Mouse (Mus musculus) heart, embryonic 15.5 days (tissue): ENCODE data around the gene Il17rd. TPM values are rescaled to one million over a fixed set of nuclear protein-coding genes. Genes with fewer than 3 reads are reported as not detected.

Experiments used
- ATAC-seq: fragments of 200-750 bp; cut with Nextera tagmentation; replicated peaks from 2 replicates; pipeline ENCODE4 v1.8.0; 2017; ENCODE audit warnings: low read depth, moderate TSS enrichment; ENCODE audit not compliant: insufficient number of reproducible peaks, insufficient read depth, low FRiP score
- H3K27ac ChIP-seq: fragments of 300-500 bp; sonication (generic); 2 replicates; pipeline ENCODE4 v1.5.1; 2015; ENCODE audit warnings: mild to moderate bottlenecking, inconsistent platforms
- H3K27me3 ChIP-seq: fragments of 300-500 bp; sonication (generic); 2 replicates; pipeline ENCODE4 v1.6.1; 2015; ENCODE audit warnings: inconsistent platforms
- H3K36me3 ChIP-seq: fragments of 300-500 bp; sonication (generic); 2 replicates; pipeline ENCODE4 v1.6.1; 2015; ENCODE audit warnings: mild to moderate bottlenecking, inconsistent platforms
- H3K4me1 ChIP-seq: fragments of 300-500 bp; sonication (generic); replicated peaks from 2 replicates; pipeline ENCODE4 v1.6.1; 2015; ENCODE audit warnings: inconsistent platforms
- H3K4me2 ChIP-seq: fragments of 300-500 bp; sonication (generic); 2 replicates; pipeline ENCODE4 v1.6.1; 2015; ENCODE audit warnings: inconsistent platforms, mild to moderate bottlenecking, moderate library complexity
- H3K4me3 ChIP-seq: fragments of 300-500 bp; sonication (generic); 2 replicates; pipeline ENCODE4 v1.5.1; 2015; ENCODE audit warnings: mild to moderate bottlenecking, inconsistent platforms
- H3K9ac ChIP-seq: fragments of 300-500 bp; sonication (generic); 2 replicates; pipeline ENCODE4 v1.6.1; 2015; ENCODE audit warnings: mild to moderate bottlenecking, inconsistent platforms
- H3K9me3 ChIP-seq: fragments of 300-500 bp; sonication (generic); replicated peaks from 2 replicates; pipeline ENCODE4 v1.6.1; 2016; ENCODE audit warnings: inconsistent platforms
- WGBS: fragments of 180-500 bp; shearing (Covaris S2); methylation state at CpG from one replicate; pipeline ENCODE4 v1.1.7; 2015; ENCODE audit warnings: mixed read lengths; 5-methylcytosine and 5-hydroxymethylcytosine counted together
- polyA plus RNA-seq: library from polyadenylated mRNA; unstranded; fragments of >200 nt; fragmentation: Nextera tagmentation; extraction: Ambion mirVana; gene quantifications from 2 replicates; pipeline ENCODE4 v1.2.1, GENCODE M21; 2015

The Il17rd gene
- polyA plus RNA-seq, 1 experiment from 2014 or later = 1.1 TPM

- H3K9ac ChIP-seq = no peak overlapping the region
- no peaks in the 10 kb centered on the region for H3K36me3 ChIP-seq
- H3K27me3 ChIP-seq = no peaks in the 10 kb centered on the region
- WGBS = 47% methylated on average over 3 of the region's 3 CpGs
- H3K4me1 ChIP-seq = peaks cover 63% of the 10 kb centered on the region
- H3K4me3 ChIP-seq = no peak overlapping the region
- no peak overlapping the region for H3K4me2 ChIP-seq
- peak overlapping the region; percentile 18; the same call in 1 of the 2 replicates for H3K27ac ChIP-seq
- ATAC-seq = no peak
- H3K9me3 ChIP-seq = no peaks in the 10 kb centered on the region
Observed at GRCm38 (mm10) chr14:27070128-27070527, 31.4 kb downstream of the Il17rd start.

DNA sequence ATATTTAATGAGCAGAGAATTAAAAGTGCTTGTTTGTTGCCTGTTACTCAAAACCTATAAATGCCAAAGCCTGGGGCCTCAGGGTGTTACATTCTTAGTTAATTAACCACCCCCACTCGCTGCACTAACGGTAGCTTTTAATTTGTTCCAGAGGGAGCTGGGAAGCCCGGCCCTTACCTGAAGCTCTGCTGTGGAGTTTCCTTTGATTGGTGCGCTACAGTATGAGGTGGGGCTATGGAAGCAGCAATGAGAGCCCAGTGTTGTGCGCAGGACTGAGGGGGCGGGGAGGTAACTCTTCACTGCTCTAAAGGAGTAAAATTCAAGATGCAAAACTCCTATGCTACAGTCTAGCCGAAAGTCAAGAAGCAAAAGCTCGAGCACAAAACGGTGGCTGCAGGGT lies 32.0 kb downstream of the Il17rd start:
- no peaks in the 10 kb centered on the region for H3K36me3 ChIP-seq
- no peak for ATAC-seq
- WGBS = 39% methylated on average over 9 of the region's 9 CpGs
- no peaks in the 10 kb centered on the region for H3K9me3 ChIP-seq
- no peak overlapping the region for H3K4me2 ChIP-seq
- H3K4me3 ChIP-seq = no peak overlapping the region
- H3K9ac ChIP-seq = no peak overlapping the region
- H3K27me3 ChIP-seq = no peaks in the 10 kb centered on the region
- no peak overlapping the region for H3K27ac ChIP-seq
- H3K4me1 ChIP-seq = peaks cover 67% of the 10 kb centered on the region

GRCm38 (mm10) chr14:27071985-27072384 lies 33.2 kb downstream of the Il17rd start:
- no peak overlapping the region for H3K4me2 ChIP-seq
- H3K4me3 ChIP-seq = no peak overlapping the region
- 8% methylated on average over 3 of the region's 3 CpGs for WGBS
- H3K9me3 ChIP-seq = no peaks in the 10 kb centered on the region
- H3K36me3 ChIP-seq = no peaks in the 10 kb centered on the region
- no peaks in the 10 kb centered on the region for H3K27me3 ChIP-seq
- H3K9ac ChIP-seq = no peak overlapping the region
- H3K4me1 ChIP-seq = peaks cover 70% of the 10 kb centered on the region
- H3K27ac ChIP-seq = 0 out of 2 replicates have a peak overlapping the region, but pooled peaks have one; percentile 5
- ATAC-seq = no peak

DNA sequence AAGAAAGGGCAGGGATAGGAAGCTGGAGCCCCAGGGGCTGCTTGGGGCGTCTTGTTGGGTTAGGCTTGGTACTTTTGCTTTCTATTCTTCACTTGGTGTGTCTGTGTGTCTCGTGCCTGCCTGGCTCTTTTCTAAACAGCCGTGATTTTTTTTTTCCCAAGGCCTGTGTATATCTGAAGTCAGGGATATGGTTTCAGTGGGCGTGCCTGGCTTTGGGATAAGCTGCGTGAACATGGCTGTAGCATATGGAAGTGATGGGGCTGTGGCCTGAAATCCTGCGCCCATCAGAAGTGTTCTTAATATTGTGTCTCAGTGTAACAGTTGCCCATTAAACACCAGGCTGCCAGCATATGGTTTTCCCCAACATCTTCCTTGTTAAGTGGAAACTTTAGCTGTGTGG lies 36.3 kb downstream of the Il17rd start:
- Histone ChIP-seq H3K4me1 (peaks cover 68% of the 10 kb centered on the region), H3K9me3 (no peaks in the 10 kb centered on the region), H3K4me2 (no peak overlapping the region), H3K4me3 (no peak overlapping the region), H3K27ac (no peak overlapping the region), H3K27me3 (no peaks in the 10 kb centered on the region), H3K9ac (no peak overlapping the region), H3K36me3 (no peaks in the 10 kb centered on the region)
- 62% methylated on average over 6 of the region's 6 CpGs for WGBS
- no peak for ATAC-seq

DNA sequence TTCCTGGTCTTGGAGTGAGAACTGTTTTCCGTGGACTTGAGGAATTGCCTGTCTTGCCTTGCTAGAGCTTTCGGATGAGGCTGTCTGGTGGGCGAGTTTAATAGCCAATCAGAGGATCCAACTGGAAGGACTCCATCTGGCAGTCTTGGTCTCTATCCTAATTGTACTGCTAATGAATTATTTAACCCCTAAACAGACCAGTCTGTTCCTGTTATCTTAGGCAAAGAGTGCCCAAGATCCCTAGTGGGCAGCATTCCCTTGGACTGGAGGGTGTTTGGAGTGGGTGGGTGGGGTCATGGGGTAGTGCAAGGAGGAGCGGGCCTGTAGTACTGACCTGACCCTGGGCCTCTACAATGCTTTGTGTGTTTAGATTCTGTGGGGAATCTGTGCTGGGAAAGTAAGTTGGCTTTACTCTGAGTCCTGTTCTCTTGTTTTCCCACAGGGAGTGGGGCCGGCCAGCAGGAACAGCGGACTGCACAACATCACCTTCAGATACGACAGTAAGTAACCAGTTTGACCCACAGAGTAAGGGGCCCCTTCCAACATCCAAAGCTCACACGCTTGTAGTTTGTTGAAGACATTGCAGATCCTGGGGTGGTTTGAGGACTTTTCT lies 37.3 kb downstream of the Il17rd start:
- ATAC-seq = no peak
- Histone ChIP-seq H3K36me3 (no peaks in the 10 kb centered on the region), H3K27me3 (no peaks in the 10 kb centered on the region), H3K27ac (peak overlapping the region; percentile 76), H3K4me2 (no peak overlapping the region), H3K9me3 (no peaks in the 10 kb centered on the region), H3K4me3 (no peak overlapping the region), H3K9ac (no peak overlapping the region), H3K4me1 (peaks cover 59% of the 10 kb centered on the region)
- WGBS = 55% methylated on average over 8 of the region's 8 CpGs

DNA sequence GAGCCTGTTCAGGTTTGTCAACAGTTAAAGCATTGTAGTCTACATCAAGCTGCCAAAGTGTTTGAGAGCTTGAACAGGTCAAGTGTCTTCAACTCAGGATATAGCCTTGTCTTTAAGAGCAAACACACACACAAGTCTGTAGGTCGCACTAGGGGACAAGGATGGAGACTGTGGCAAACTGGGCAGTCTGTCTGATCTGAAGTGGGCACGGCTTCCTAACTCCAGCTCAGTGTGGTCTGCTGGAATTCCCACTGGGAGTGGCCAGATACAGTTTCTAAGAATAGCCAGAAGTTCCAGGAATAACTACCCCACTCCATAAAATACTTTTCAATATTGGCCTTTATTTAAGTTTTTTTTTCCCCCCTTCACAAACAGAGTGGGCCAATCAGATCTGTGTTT lies 37.8 kb downstream of the Il17rd start:
- peak overlapping the region; percentile 76 for H3K27ac ChIP-seq
- no peaks in the 10 kb centered on the region for H3K27me3 ChIP-seq
- no peaks in the 10 kb centered on the region for H3K36me3 ChIP-seq
- H3K9ac ChIP-seq = no peak overlapping the region
- peaks cover 53% of the 10 kb centered on the region for H3K4me1 ChIP-seq
- no peak overlapping the region for H3K4me3 ChIP-seq
- ATAC-seq = peak; percentile 74
- H3K4me2 ChIP-seq = no peak overlapping the region
- 24% methylated on average over 2 of the region's 2 CpGs for WGBS
- no peaks in the 10 kb centered on the region for H3K9me3 ChIP-seq

DNA sequence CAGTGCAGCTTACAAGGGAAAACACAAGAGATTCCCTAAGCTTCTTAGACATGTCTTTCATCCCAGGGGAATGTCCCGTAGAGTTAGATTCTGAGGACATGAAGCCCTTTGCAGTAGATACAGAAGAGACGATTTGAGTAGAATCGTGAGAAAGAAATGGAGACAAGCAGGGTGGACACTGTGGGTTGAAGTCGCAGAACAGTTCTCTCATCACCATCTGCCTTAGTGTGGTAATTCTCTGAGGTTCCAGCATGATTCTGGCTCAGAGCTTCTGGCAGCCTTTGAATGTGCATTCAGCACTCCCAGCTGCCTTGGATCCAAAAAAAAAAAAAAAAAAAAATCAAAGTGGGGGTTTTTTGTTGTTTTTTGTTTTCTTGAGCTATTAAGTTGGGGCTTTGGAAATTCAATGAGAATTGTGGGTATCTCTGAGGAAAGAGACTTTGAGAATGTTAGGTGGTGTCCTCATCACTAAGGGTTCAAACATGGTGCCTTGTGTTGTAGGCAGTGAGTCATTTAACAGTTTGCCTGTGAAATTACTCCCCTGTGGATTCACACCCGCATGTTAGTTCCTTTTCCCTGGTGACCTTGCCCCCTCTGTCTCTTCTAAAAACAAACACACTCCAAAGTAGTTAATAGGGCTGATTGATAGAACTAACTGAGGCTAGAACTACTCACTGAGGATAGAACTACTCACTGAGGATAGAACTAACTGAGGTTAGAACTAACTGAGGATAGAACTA lies 43.0 kb downstream of the Il17rd start:
- H3K9me3 ChIP-seq = no peaks in the 10 kb centered on the region
- H3K4me2 ChIP-seq = no peak overlapping the region
- H3K4me1 ChIP-seq = peaks cover 10% of the 10 kb centered on the region
- H3K9ac ChIP-seq = no peak overlapping the region
- H3K36me3 ChIP-seq = no peaks in the 10 kb centered on the region
- no peaks in the 10 kb centered on the region for H3K27me3 ChIP-seq
- no peak overlapping the region for H3K27ac ChIP-seq
- whole genome bisulfite sequencing = 64% methylated on average over 5 of the region's 5 CpGs
- no peak for ATAC-seq
- H3K4me3 ChIP-seq = no peak overlapping the region

DNA sequence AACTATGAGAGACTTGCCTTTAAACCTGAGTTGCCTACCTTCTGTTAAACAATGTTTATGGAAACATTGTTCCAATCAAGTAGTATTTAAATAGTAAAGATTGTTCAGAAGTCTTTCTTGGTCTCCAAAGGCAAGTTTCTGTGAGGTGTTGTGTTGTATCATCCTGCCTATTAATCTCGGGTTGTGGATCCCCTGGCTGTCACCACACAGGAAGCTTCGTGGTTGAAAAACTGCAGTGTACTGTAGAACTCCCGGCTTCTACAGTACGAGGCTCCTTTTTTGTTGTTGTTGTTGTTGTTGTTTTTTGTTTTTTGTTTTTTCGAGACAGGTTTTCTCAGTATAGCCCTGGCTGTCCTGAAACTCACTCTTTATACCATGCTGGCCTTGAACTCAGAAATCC lies 46.7 kb downstream of the Il17rd start:
- H3K27me3 ChIP-seq = no peaks in the 10 kb centered on the region
- peaks cover 4% of the 10 kb centered on the region for H3K36me3 ChIP-seq
- no peak overlapping the region for H3K4me2 ChIP-seq
- H3K4me3 ChIP-seq = no peak overlapping the region
- H3K27ac ChIP-seq = no peak overlapping the region
- no peak for ATAC-seq
- 66% methylated on average over 5 of the region's 5 CpGs for WGBS
- H3K9ac ChIP-seq = no peak overlapping the region
- H3K4me1 ChIP-seq = no peaks in the 10 kb centered on the region
- no peaks in the 10 kb centered on the region for H3K9me3 ChIP-seq

GRCm38 (mm10) chr14:27085999-27086398 lies 47.3 kb downstream of the Il17rd start:
- no peak for ATAC-seq
- no peaks in the 10 kb centered on the region for H3K27me3 ChIP-seq
- H3K9me3 ChIP-seq = no peaks in the 10 kb centered on the region
- no peak overlapping the region for H3K4me2 ChIP-seq
- no peaks in the 10 kb centered on the region for H3K4me1 ChIP-seq
- no peak overlapping the region for H3K9ac ChIP-seq
- no peak overlapping the region for H3K4me3 ChIP-seq
- H3K27ac ChIP-seq = no peak overlapping the region
- H3K36me3 ChIP-seq = peaks cover 4% of the 10 kb centered on the region
- 77% methylated on average over 4 of the region's 4 CpGs for WGBS

- Histone ChIP-seq H3K4me1 (no peaks in the 10 kb centered on the region), H3K4me2 (no peak overlapping the region), H3K36me3 (no peaks in the 10 kb centered on the region), H3K27me3 (no peaks in the 10 kb centered on the region), H3K27ac (no peak overlapping the region), H3K4me3 (no peak overlapping the region), H3K9me3 (no peaks in the 10 kb centered on the region), H3K9ac (no peak overlapping the region)
- ATAC-seq = no peak
- WGBS = 79% methylated on average over 5 of the region's 5 CpGs
Observed at GRCm38 (mm10) chr14:27094247-27094646, 55.5 kb downstream of the Il17rd start.

- WGBS = 68% methylated on average over 9 of the region's 9 CpGs
- H3K4me2 ChIP-seq = no peak overlapping the region
- no peak overlapping the region for H3K27ac ChIP-seq
- H3K9me3 ChIP-seq = no peaks in the 10 kb centered on the region
- 0 out of 2 replicates have a peak, but pooled peaks cover 9% of the 10 kb centered on the region for H3K36me3 ChIP-seq
- no peak overlapping the region for H3K4me3 ChIP-seq
- H3K9ac ChIP-seq = no peak overlapping the region
- ATAC-seq = no peak
- no peaks in the 10 kb centered on the region for H3K27me3 ChIP-seq
- H3K4me1 ChIP-seq = no peaks in the 10 kb centered on the region
Observed at GRCm38 (mm10) chr14:27096133-27096532, 57.4 kb downstream of the Il17rd start.

GRCm38 (mm10) chr14:27096779-27097178 lies 58.0 kb downstream of the Il17rd start:
- no peak overlapping the region for H3K27ac ChIP-seq
- 18% methylated on average over 3 of the region's 3 CpGs for WGBS

More at GRCm38 (mm10) chr14:27096779-27097178, 58.0 kb downstream of the Il17rd start:
- H3K27me3 ChIP-seq = no peaks in the 10 kb centered on the region
- peak; percentile 39; the same call in 1 of the 2 replicates for ATAC-seq
- no peaks in the 10 kb centered on the region for H3K9me3 ChIP-seq
- no peak overlapping the region for H3K4me2 ChIP-seq
- H3K4me1 ChIP-seq = no peaks in the 10 kb centered on the region
- H3K9ac ChIP-seq = no peak overlapping the region
- H3K36me3 ChIP-seq = 0 out of 2 replicates have a peak, but pooled peaks cover 9% of the 10 kb centered on the region
- H3K4me3 ChIP-seq = no peak overlapping the region
